Mouse (Mus musculus): ENCODE data around the gene 5730522E02Rik.

5730522E02Rik gene

GRCm38 (mm10) chr11:25697508-25698193 is 512.9 kb downstream of the 5730522E02Rik start:
- no peak for DNase-seq (ENCODE audit: low read depth in 1 of 2, low spot score in 2 of 2)

GRCm38 (mm10) chr11:25696168-25696567 is 514.4 kb downstream of the 5730522E02Rik start:
- DNase-seq (ENCODE audit: low read depth in 1 of 2, low spot score in 2 of 2), result no peak

GRCm38 (mm10) chr11:25684731-25685130 is 525.8 kb downstream of the 5730522E02Rik start:
- no peak for DNase-seq (ENCODE audit: low read depth in 1 of 2, low spot score in 2 of 2)

GRCm38 (mm10) chr11:25679856-25680255 is 530.7 kb downstream of the 5730522E02Rik start:
- no peak for DNase-seq (ENCODE audit: low read depth in 1 of 2, low spot score in 2 of 2)

GRCm38 (mm10) chr11:25674194-25674593 is 536.4 kb downstream of the 5730522E02Rik start:
- no peak for DNase-seq (ENCODE audit: low read depth in 1 of 2, low spot score in 2 of 2)

GRCm38 (mm10) chr11:25670018-25670417 is 540.5 kb downstream of the 5730522E02Rik start:
- no peak for DNase-seq (ENCODE audit: low read depth in 1 of 2, low spot score in 2 of 2)

GRCm38 (mm10) chr11:25664562-25665104 is 545.9 kb downstream of the 5730522E02Rik start:
- no peak for DNase-seq (ENCODE audit: low read depth in 1 of 2, low spot score in 2 of 2)

- DNase-seq (ENCODE audit: low read depth in 1 of 2, low spot score in 2 of 2), result no peak
Observed at GRCm38 (mm10) chr11:25646282-25646681, 564.3 kb downstream of the 5730522E02Rik start.

- DNase-seq (ENCODE audit: low read depth in 1 of 2, low spot score in 2 of 2), result no peak
Observed at GRCm38 (mm10) chr11:25644767-25645622, 565.6 kb downstream of the 5730522E02Rik start.

- no peak for DNase-seq (ENCODE audit: low read depth in 1 of 2, low spot score in 2 of 2)
Observed at GRCm38 (mm10) chr11:25606886-25607285, 603.7 kb downstream of the 5730522E02Rik start.

- no peak for DNase-seq (ENCODE audit: low read depth in 1 of 2, low spot score in 2 of 2)
Observed at GRCm38 (mm10) chr11:25600030-25600429, 610.5 kb downstream of the 5730522E02Rik start.

- DNase-seq (ENCODE audit: low read depth in 1 of 2, low spot score in 2 of 2), result no peak
Observed at GRCm38 (mm10) chr11:25595303-25595702, 615.3 kb downstream of the 5730522E02Rik start.

GRCm38 (mm10) chr11:25594780-25595179 is 615.8 kb downstream of the 5730522E02Rik start:
- DNase-seq (ENCODE audit: low read depth in 1 of 2, low spot score in 2 of 2), result no peak

GRCm38 (mm10) chr11:25592268-25592667 is 618.3 kb downstream of the 5730522E02Rik start:
- no peak for DNase-seq (ENCODE audit: low read depth in 1 of 2, low spot score in 2 of 2)

GRCm38 (mm10) chr11:25590215-25590614 is 620.3 kb downstream of the 5730522E02Rik start:
- no peak for DNase-seq (ENCODE audit: low read depth in 1 of 2, low spot score in 2 of 2)

GRCm38 (mm10) chr11:25589509-25589908 is 621.1 kb downstream of the 5730522E02Rik start:
- DNase-seq (ENCODE audit: low read depth in 1 of 2, low spot score in 2 of 2), result no peak

GRCm38 (mm10) chr11:25574129-25574465 is 636.5 kb downstream of the 5730522E02Rik start:
- no peak for DNase-seq (ENCODE audit: low read depth in 1 of 2, low spot score in 2 of 2)

GRCm38 (mm10) chr11:25573408-25574128 is 637.0 kb downstream of the 5730522E02Rik start:
- no peak for DNase-seq (ENCODE audit: low read depth in 1 of 2, low spot score in 2 of 2)

GRCm38 (mm10) chr11:25571396-25571795 is 639.2 kb downstream of the 5730522E02Rik start:
- DNase-seq (ENCODE audit: low read depth in 1 of 2, low spot score in 2 of 2), result no peak

Data from monocyte, adult 2 months (primary cell).